Mouse (Mus musculus): Measurements from ENCODE around the gene Atf2. TPM values are rescaled to one million over a fixed set of nuclear protein-coding genes. Genes with fewer than 3 reads are reported as not detected.

Atf2 gene
- polyA plus RNA-seq (2015; fragmentation: Nextera tagmentation; extraction: Ambion mirVana): 28.4 and 31.0 TPM in 2 replicates

DNA sequence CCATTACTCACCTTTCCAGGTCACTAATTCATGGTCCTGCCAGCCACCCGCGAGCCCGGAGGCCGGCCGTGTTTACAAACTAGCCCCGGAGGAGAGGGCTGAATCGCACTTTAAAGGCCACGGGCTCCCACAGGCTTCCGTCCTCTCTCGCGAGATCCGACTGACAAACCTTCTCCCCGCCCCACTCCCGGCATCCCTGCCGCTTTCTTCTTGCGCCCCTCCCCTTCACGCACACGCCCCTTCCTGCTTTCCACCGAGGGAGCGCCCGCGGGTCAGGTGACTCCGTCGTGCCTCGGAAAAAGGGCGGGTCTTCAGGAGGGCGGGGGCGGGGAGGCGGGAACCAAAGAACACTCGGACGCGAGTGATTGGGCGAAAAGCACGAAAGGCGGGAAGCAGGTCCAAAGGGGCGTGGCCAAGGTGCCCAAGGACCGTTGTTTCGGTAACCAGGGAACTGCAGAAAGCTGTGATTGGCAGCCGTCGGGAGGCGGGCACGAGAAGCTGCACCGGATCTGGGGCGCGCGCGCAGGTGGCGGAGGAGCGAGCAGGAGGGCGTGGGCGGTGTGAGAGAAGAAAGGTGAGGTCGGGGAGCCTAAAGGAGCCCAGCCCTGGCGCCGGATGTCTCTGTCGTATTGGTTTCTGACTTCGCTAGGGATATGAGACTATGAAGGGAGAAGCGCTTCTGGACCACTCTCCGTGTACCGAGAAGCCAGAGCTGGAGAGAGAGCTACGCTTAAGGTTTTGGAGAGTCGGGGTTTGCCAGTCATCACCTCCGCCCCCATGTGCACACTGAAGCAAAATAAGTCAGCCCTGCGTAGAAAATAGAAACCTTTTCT, at the start of gene Atf2:
Gene Atf2, minus strand, starts transcription at position 176 of the 833 bp plus-strand sequence.
- H3K4me1 ChIP-seq (ENCODE audit: insufficient read depth, low read depth, low read length): peaks cover 4% of the 10 kb centered on the region; the same call in 1 of the 2 replicates
- H3K9ac ChIP-seq (replicated peaks; ENCODE audit: low read depth): peak within 1 kb of the TSS; percentile 98
- H3K9me3 ChIP-seq (ENCODE audit: low read length): no peaks in the 10 kb centered on the region
- under 1% methylated on average over 63 of the region's 63 CpGs for WGBS
- peak within 1 kb of the TSS; percentile 97 for H3K4me3 ChIP-seq (ENCODE audit: low read depth, low read length)
- H3K36me3 ChIP-seq (ENCODE audit: insufficient read depth, low read length): no peaks in the 10 kb centered on the region
- peak within 1 kb of the TSS; percentile 88 for H3K4me2 ChIP-seq (replicated peaks; ENCODE audit: low read depth, low read length)
- TF ChIP-seq CTCF (IDR thresholded peaks at IDR 0.05) (no peak), EP300 (IDR thresholded peaks at IDR 0.05) (peak; percentile 91)
- H3K27ac ChIP-seq (ENCODE audit: low read length): peak within 1 kb of the TSS; percentile 91
- ATAC-seq (peak; percentile 98), DNase-seq (ENCODE audit: low spot score) (peak; percentile 100)
- H3K27me3 ChIP-seq (replicated peaks; ENCODE audit: insufficient read depth, low read length): no peaks in the 10 kb centered on the region

DNA sequence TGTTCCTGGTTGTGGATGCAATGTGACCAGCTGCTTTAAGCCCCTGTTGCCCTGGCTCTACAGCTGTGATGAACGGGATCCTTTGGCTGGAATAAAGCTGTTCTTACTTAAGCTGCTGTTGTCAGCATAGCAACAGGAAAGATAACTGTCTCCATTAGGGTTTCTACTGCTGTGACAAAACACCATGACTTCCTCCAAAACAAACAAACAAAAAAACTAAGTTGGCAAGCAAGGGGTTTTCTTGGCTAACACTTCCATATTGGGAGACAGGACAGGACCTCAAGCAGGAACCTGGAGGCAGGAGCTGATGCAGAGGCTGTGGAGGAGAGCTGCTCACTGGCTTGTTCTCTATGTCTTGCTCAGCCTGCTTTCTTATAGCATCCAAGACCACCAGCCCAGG, 48.8 kb upstream of the Atf2 start:
- DNase-seq (ENCODE audit: low spot score): no peak
- TF ChIP-seq EP300 (IDR thresholded peaks at IDR 0.05) (no peak), CTCF (IDR thresholded peaks at IDR 0.05) (no peak)
- ATAC-seq: no peak
- Histone ChIP-seq H3K27me3 (replicated peaks; ENCODE audit: insufficient read depth, low read length) (no peaks in the 10 kb centered on the region), H3K4me1 (ENCODE audit: insufficient read depth, low read depth, low read length) (no peaks in the 10 kb centered on the region), H3K9ac (replicated peaks; ENCODE audit: low read depth) (no peak overlapping the region), H3K4me2 (replicated peaks; ENCODE audit: low read depth, low read length) (no peak overlapping the region), H3K36me3 (ENCODE audit: insufficient read depth, low read length) (no peaks in the 10 kb centered on the region), H3K27ac (ENCODE audit: low read length) (no peak overlapping the region), H3K4me3 (ENCODE audit: low read depth, low read length) (no peak overlapping the region), H3K9me3 (ENCODE audit: low read length) (no peaks in the 10 kb centered on the region)
- WGBS: 25% methylated on average over 1 of the region's 1 CpGs

DNA sequence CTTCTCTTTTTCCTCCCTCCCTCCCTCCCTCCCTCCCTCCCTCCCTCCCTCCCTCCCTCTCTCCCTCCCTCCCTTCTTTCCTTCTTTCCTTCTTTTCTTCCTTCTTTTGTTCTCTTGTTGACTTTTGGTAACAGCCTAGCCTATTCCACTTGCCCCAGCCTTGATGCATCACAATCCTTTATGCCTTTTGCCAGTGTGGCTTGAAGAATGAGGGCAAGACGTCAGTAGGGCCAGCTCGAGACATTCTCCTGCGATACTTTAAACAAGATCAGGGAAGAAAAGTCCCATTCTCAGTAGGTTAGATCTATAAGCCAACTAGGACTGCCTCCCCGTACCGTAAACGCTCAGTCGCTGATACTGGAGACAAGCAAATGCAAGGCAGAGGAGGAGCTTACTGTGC, 48.0 kb upstream of the Atf2 start:
- Histone ChIP-seq H3K36me3 (ENCODE audit: insufficient read depth, low read length) (no peaks in the 10 kb centered on the region), H3K4me1 (ENCODE audit: insufficient read depth, low read depth, low read length) (no peaks in the 10 kb centered on the region), H3K27me3 (replicated peaks; ENCODE audit: insufficient read depth, low read length) (no peaks in the 10 kb centered on the region), H3K4me2 (replicated peaks; ENCODE audit: low read depth, low read length) (no peak overlapping the region), H3K27ac (ENCODE audit: low read length) (no peak overlapping the region), H3K9me3 (ENCODE audit: low read length) (no peaks in the 10 kb centered on the region), H3K9ac (replicated peaks; ENCODE audit: low read depth) (no peak overlapping the region), H3K4me3 (ENCODE audit: low read depth, low read length) (no peak overlapping the region)
- DNase-seq (ENCODE audit: low spot score) (no peak), ATAC-seq (no peak)
- 76% methylated on average over 7 of the region's 7 CpGs for WGBS
- TF ChIP-seq EP300 (IDR thresholded peaks at IDR 0.05) (no peak), CTCF (IDR thresholded peaks at IDR 0.05) (no peak)

DNA sequence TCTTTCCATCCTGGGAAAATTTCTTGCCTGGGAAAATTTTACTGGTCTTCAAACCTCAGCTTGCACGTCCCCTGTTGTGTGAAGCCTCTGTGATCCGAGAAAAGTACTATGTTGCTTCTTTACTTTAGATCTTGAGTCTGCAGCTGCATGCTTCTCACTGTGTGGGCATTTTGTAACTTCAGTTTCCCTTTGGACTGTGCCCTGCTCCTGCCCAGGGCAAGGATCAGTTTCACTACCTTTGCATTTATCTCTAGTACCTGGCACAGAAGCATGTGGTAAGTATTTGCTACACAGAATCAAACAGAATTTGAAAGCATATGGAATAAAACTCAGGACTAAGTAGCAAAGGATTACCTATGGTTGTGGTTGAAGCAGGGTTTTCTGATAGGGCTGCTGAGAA, 46.5 kb upstream of the Atf2 start:
- Histone ChIP-seq H3K27ac (ENCODE audit: low read length) (no peak overlapping the region), H3K9me3 (ENCODE audit: low read length) (no peaks in the 10 kb centered on the region), H3K4me3 (ENCODE audit: low read depth, low read length) (no peak overlapping the region), H3K36me3 (ENCODE audit: insufficient read depth, low read length) (no peaks in the 10 kb centered on the region), H3K4me2 (replicated peaks; ENCODE audit: low read depth, low read length) (no peak overlapping the region), H3K4me1 (ENCODE audit: insufficient read depth, low read depth, low read length) (no peaks in the 10 kb centered on the region), H3K27me3 (replicated peaks; ENCODE audit: insufficient read depth, low read length) (no peaks in the 10 kb centered on the region), H3K9ac (replicated peaks; ENCODE audit: low read depth) (no peak overlapping the region)
- ATAC-seq (no peak), DNase-seq (ENCODE audit: low spot score) (no peak)
- 86% methylated on average over 2 of the region's 2 CpGs for WGBS
- TF ChIP-seq EP300 (IDR thresholded peaks at IDR 0.05) (no peak), CTCF (IDR thresholded peaks at IDR 0.05) (no peak)

DNA sequence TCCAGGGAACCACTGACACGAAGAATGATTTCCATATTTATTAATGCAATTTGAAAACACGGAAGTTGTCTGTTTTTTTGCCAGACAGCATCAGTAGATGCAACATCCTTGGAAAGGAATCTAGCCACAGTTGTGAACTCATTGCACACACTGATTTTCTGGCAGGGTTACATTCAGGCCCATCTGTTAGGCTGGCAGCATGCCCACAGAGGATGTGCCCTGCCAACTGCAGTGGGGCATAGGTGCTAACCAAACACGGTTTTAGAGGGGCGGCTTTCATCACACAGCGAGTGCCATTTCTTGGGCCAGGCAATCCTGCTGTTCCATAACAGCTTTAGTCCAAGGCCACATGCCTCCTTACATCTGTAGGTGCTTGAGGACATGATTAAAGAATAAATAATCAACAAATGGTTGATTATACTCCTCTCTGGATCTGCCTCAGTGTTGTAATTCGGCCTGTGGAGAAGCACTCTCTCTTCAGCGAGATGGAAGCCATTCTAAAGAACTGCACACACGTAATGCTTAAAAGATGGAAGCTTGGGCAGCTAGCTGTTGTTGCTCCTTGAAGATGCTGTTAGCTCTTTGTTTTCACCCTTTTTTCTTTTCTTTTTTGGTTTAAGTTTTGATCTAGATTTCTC, 40.4 kb upstream of the Atf2 start:
- DNase-seq (ENCODE audit: low spot score): no peak
- 71% methylated on average over 8 of the region's 8 CpGs for WGBS
- H3K4me1 ChIP-seq (ENCODE audit: insufficient read depth, low read depth, low read length): no peaks in the 10 kb centered on the region

DNA sequence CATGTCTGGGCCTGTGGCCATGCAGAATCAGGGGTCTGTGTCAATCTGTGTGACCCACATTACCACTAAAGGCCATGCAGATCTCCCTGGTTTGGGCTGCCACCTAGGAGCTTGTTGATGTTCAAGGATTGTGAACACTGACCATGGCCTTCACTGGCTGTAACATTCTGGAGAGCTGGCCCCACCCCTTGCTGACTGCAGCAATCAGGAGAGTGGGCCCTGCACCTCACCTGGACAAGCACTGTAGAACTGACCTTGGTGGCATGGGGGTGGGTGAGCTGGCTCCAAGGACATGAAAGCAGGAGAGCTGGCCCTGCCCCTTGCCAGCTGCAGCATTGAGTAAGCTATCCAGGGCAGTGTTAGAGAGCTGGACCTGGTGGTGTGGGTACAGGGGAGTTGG, 35.3 kb upstream of the Atf2 start:
- DNase-seq (ENCODE audit: low spot score) (no peak), ATAC-seq (no peak)
- H3K4me2 ChIP-seq (replicated peaks; ENCODE audit: low read depth, low read length): no peak overlapping the region
- TF ChIP-seq CTCF (IDR thresholded peaks at IDR 0.05) (no peak), EP300 (IDR thresholded peaks at IDR 0.05) (no peak)
- no peaks in the 10 kb centered on the region for H3K9me3 ChIP-seq (ENCODE audit: low read length)
- H3K27me3 ChIP-seq (replicated peaks; ENCODE audit: insufficient read depth, low read length): no peaks in the 10 kb centered on the region
- no peak overlapping the region for H3K4me3 ChIP-seq (ENCODE audit: low read depth, low read length)
- H3K9ac ChIP-seq (replicated peaks; ENCODE audit: low read depth): no peak overlapping the region
- no peaks in the 10 kb centered on the region for H3K36me3 ChIP-seq (ENCODE audit: insufficient read depth, low read length)
- no peaks in the 10 kb centered on the region for H3K4me1 ChIP-seq (ENCODE audit: insufficient read depth, low read depth, low read length)
- no peak overlapping the region for H3K27ac ChIP-seq (ENCODE audit: low read length)

More for the DNA sequence above, 40.4 kb upstream of the Atf2 start:
- no peak overlapping the region for H3K4me2 ChIP-seq (replicated peaks; ENCODE audit: low read depth, low read length)
- no peaks in the 10 kb centered on the region for H3K27me3 ChIP-seq (replicated peaks; ENCODE audit: insufficient read depth, low read length)
- no peak for ATAC-seq
- H3K9me3 ChIP-seq (ENCODE audit: low read length): no peaks in the 10 kb centered on the region
- H3K27ac ChIP-seq (ENCODE audit: low read length): no peak overlapping the region
- H3K36me3 ChIP-seq (ENCODE audit: insufficient read depth, low read length): no peaks in the 10 kb centered on the region
- no peak for TF ChIP-seq EP300 (IDR thresholded peaks at IDR 0.05)
- no peak for TF ChIP-seq CTCF (IDR thresholded peaks at IDR 0.05)
- H3K9ac ChIP-seq (replicated peaks; ENCODE audit: low read depth): no peak overlapping the region
- H3K4me3 ChIP-seq (ENCODE audit: low read depth, low read length): no peak overlapping the region
